Mouse (Mus musculus): ENCODE measurements around the gene Sp1.

- TF ChIP-seq CTCF (IDR thresholded peaks at IDR 0.05; ENCODE audit: extremely low read depth, insufficient read length, insufficient replicate concordance, low read depth, low read length) (no peak), POLR2A (IDR thresholded peaks at IDR 0.05; ENCODE audit: low read depth, low read length) (no peak)
Measured at GRCm38 (mm10) chr15:102366238-102366637, 39.7 kb upstream of the Sp1 start.
